13 mouse cellular contexts compared by ENCODE assay signal in the genomic region with DNA sequence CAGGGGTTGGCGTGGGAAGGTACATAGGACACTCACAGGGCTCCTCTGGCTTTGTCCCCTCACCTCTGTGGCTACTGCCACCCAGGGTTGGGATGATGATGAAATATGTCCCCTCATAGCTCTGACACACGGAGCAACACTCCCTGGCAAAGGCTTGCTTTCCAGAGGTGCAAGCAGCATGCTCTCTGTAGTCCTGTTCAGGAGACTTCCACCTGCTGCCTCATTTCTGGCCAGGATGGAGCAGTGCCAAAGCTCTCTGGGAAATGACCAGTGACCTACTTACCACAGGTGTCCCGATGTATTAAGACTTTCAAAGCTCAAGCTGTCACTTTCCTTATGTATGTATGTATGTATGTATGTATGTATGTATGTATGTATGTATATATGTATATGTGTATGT.
DNase-seq lines count a peak whose midpoint lies in the region; ATAC-seq lines count a peak whose summit lies in the region.
"Had no signal": no experiment of that assay in that cellular context is flagged by ENCODE, and none has a peak within 500 bp of the region (broad histone marks: within the 10 kb centered on the region; RNA-seq: fewer than 3 reads in every experiment).

No protein-coding gene starts in this region.

- peak; percentile 38 for DNase-seq in adrenal gland, postnatal 10 days
- DNase-seq in adrenal gland, adult 8-10 months: no peak
- peak; percentile 16 for DNase-seq in kidney, adult 11 months
- no peak for DNase-seq in kidney, postnatal 4 days
- peak; percentile 86 to 89 for DNase-seq in cerebellum, adult 18-20 months
- peak; percentile 38 for DNase-seq in kidney, postnatal 10 days
- no peak for DNase-seq in thymus, postnatal 10 days (ENCODE audit: low spot score in 2 of 2)
- DNase-seq: embryo, embryonic 11 days; retina, postnatal 1 day; spleen, adult 18-20 months; thymus, postnatal 25 days had no signal

- ATAC-seq in CD4-positive, CD25-positive, alpha-beta regulatory T cell, adult 4 months: no peak
- ATAC-seq: hindbrain, postnatal 0 days had no signal

Comparison
In these comparisons a context has a peak if more than half of its experiments do, and no peak if none do; other contexts are left out.
1. DNase-seq: peak in adrenal gland, postnatal 10 days (single experiment), kidney, adult 11 months (single experiment), cerebellum, adult 18-20 months (2 of 2) and kidney, postnatal 10 days (single experiment); none in adrenal gland, adult 8-10 months (single experiment), kidney, postnatal 4 days (0 of 2) and thymus, postnatal 10 days (0 of 2).